Mouse (Mus musculus) hindbrain, postnatal 0 days (tissue): ENCODE results near the gene Trub1. TPM values are rescaled to one million over a fixed set of nuclear protein-coding genes. Genes with fewer than 3 reads are reported as not detected.

Experiments used
- ATAC-seq: fragments of 200-750 bp; cut with Nextera tagmentation; 2 replicates; pipeline ENCODE4 v1.8.0; 2017; ENCODE audit warnings: mild to moderate bottlenecking, moderate TSS enrichment, moderate library complexity
- DNase-seq: peaks from one replicate; pipeline ENCODE4 v3.0.0-alpha.2; 2015; ENCODE audit warnings: low spot score
- H3K27ac ChIP-seq: fragments of 300-500 bp; sonication (generic); 2 replicates; pipeline ENCODE4 v1.5.1; 2014; ENCODE audit warnings: mild to moderate bottlenecking
- H3K27me3 ChIP-seq: fragments of 300-500 bp; sonication (generic); 2 replicates; pipeline ENCODE4 v1.6.1; 2014; ENCODE audit warnings: low read length, mixed read lengths; ENCODE audit not compliant: insufficient read depth
- H3K36me3 ChIP-seq: fragments of 300-500 bp; sonication (generic); 2 replicates; pipeline ENCODE4 v1.6.1; 2014; ENCODE audit warnings: low read length, mixed read lengths; ENCODE audit not compliant: insufficient read depth
- H3K4me1 ChIP-seq: fragments of 300-500 bp; sonication (generic); 2 replicates; pipeline ENCODE4 v1.6.1; 2014; ENCODE audit warnings: antibody characterized with exemption, low read length, mixed read lengths; ENCODE audit not compliant: insufficient read depth
- H3K4me2 ChIP-seq: fragments of 300-500 bp; sonication (generic); 2 replicates; pipeline ENCODE4 v1.6.1; 2014; ENCODE audit warnings: low read depth, mild to moderate bottlenecking, low read length, moderate library complexity, mixed read lengths
- H3K4me3 ChIP-seq: fragments of 300-500 bp; sonication (generic); 2 replicates; pipeline ENCODE4 v1.5.1; 2014; ENCODE audit warnings: low read length
- H3K9ac ChIP-seq: fragments of 300-500 bp; sonication (generic); replicated peaks from 2 replicates; pipeline ENCODE4 v1.6.1; 2014; ENCODE audit warnings: mild to moderate bottlenecking, low read length, moderate library complexity, mixed read lengths
- H3K9me3 ChIP-seq: fragments of 300-500 bp; sonication (generic); 2 replicates; pipeline ENCODE4 v1.6.1; 2016; ENCODE audit warnings: low read length, mixed read lengths
- CTCF ChIP-seq: IDR thresholded peaks from 2 replicates; pipeline ENCODE4 v1.5.1; 2016; ENCODE audit warnings: antibody characterized with exemption, control low read depth, low read depth
- WGBS: fragments of 180-500 bp; shearing (Covaris S2); extraction: QIAGEN DNeasy Blood & Tissue Kit; methylation state at CpG from one replicate; pipeline ENCODE4 v1.1.7; 2014; 5-methylcytosine and 5-hydroxymethylcytosine counted together
- polyA plus RNA-seq: library from polyadenylated mRNA; unstranded; fragments of >200 nt; fragmentation: Nextera tagmentation; extraction: Ambion mirVana; gene quantifications from 2 replicates; pipeline ENCODE4 v1.2.1, GENCODE M21; 2015
- total RNA-seq: library from RNA; depleted of rRNA; stranded (reverse); fragments of >200 nt; gene quantifications from 2 replicates; pipeline ENCODE4 v1.2.3, GENCODE M21; 2014

The Trub1 gene
- total and polyA plus RNA-seq, 2 experiments from 2014 or later, result 12.7 to 14.0 TPM

DNA sequence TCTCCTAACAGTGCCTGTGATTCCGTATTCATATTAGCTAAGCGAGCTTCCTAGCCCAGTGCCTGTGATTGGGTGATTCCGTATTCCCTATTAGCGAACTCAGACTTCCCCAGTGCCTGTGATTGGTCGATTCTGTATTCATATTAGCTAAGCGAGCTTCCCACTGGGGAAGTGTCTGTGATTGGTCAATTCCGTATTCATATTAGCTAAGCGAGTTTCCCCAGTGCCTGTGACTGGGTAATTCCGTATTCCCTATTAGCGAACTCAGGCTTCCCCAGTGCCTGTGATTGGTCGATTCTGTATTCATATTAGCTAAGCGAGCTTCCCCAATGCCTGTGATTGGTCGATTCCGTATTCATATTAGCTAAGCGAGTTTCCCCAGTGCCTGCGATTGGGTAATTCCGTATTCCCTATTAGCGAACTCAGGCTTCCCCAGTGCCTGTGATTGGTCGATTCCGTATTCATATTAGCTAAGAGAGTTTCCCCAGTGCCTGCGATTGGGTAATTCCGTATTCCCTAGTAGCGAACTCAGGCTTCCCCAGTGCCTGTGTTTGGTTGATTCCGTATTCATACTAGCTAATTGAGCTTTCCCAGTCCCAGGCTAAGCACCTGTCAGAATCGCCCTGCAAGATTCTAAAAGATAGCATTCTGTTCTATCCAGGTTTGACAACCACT is 2.7 kb downstream of the Trub1 start:
- Histone ChIP-seq H3K4me2 (no peak overlapping the region), H3K9ac (no peak overlapping the region), H3K27ac (no peak overlapping the region), H3K4me1 (no peaks in the 10 kb centered on the region), H3K36me3 (no peaks in the 10 kb centered on the region), H3K27me3 (no peaks in the 10 kb centered on the region), H3K9me3 (no peaks in the 10 kb centered on the region), H3K4me3 (no peak overlapping the region)
- DNase-seq (no peak), ATAC-seq (no peak)
- 95% methylated on average over 25 of the region's 25 CpGs for WGBS
- TF ChIP-seq CTCF, result no peak

DNA sequence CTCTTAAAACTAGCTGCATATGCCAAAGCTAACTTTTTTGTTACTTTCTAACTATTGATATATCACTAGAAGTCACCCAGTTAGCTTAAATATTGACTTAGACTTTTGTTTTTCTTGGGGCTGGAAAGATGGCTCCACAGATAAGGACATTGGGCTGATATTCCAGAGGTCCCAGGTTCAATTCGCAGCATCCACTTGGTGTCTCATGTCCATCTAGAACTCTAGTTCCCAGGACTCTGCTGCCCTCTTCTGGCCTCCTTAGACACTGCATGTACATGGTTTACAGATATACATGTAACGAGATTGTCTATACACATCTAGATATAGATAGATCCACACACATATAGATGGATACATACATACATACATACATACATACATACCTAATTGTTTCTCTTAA is 4.4 kb downstream of the Trub1 start:
- Histone ChIP-seq H3K27me3 (no peaks in the 10 kb centered on the region), H3K4me3 (no peak overlapping the region), H3K36me3 (no peaks in the 10 kb centered on the region), H3K9ac (no peak overlapping the region), H3K4me1 (no peaks in the 10 kb centered on the region), H3K4me2 (no peak overlapping the region), H3K27ac (no peak overlapping the region), H3K9me3 (no peaks in the 10 kb centered on the region)
- ATAC-seq (no peak), DNase-seq (peak; percentile 47)
- WGBS, result 77% methylated on average over 2 of the region's 2 CpGs
- peak; percentile 65 for TF ChIP-seq CTCF

DNA sequence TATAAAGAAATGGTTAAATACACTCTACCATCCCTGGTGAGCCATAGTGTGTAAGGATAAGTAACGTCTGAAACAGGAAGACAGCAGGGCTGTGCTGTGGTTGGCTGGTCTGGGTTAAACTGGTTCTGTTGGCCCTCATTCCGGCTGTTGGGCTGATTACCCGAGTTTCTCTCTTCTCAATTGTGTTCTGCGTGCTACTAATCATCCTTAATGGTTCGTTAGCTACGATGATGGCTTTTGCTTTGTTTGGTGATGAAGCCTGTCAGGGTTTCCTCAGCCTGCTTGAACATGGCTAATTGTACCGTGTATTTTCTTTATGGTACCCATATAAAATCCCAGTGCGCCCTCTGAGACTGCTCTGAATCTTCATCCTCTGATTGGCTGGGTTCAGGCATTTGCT is 11.0 kb downstream of the Trub1 start:
- no peak for TF ChIP-seq CTCF
- no peaks in the 10 kb centered on the region for H3K4me1 ChIP-seq
- ATAC-seq, result no peak
- 51% methylated on average over 8 of the region's 8 CpGs for WGBS
- no peak overlapping the region for H3K4me2 ChIP-seq
- no peak overlapping the region for H3K4me3 ChIP-seq
- no peaks in the 10 kb centered on the region for H3K9me3 ChIP-seq
- DNase-seq, result no peak
- H3K36me3 ChIP-seq, result no peaks in the 10 kb centered on the region
- H3K9ac ChIP-seq, result no peak overlapping the region
- no peaks in the 10 kb centered on the region for H3K27me3 ChIP-seq
- H3K27ac ChIP-seq, result no peak overlapping the region

DNA sequence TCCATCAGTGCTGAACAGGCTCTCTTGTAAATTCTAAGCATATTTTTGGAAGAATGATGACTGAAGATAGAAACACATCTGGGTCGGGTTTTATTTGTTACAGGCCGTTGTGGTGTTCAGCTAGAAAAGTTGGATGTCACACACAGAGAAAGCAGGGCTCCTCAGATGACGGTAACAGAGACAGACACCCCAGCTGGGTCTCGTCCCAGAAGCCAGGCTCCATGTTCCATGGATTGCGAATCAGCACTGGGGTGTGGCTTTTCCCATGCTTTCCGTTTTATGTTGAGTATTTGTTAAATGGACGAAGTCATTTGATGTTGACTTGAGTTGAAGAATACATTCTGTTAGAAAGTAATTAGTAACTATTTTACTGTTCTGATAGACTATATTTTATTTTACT is 13.0 kb downstream of the Trub1 start:
- DNase-seq, result no peak
- no peaks in the 10 kb centered on the region for H3K27me3 ChIP-seq
- no peak overlapping the region for H3K9ac ChIP-seq
- 94% methylated on average over 7 of the region's 7 CpGs for WGBS
- TF ChIP-seq CTCF, result no peak
- H3K4me3 ChIP-seq, result no peak overlapping the region
- no peak overlapping the region for H3K27ac ChIP-seq
- H3K36me3 ChIP-seq, result no peaks in the 10 kb centered on the region
- ATAC-seq, result no peak
- H3K9me3 ChIP-seq, result no peaks in the 10 kb centered on the region
- no peak overlapping the region for H3K4me2 ChIP-seq
- no peaks in the 10 kb centered on the region for H3K4me1 ChIP-seq

DNA sequence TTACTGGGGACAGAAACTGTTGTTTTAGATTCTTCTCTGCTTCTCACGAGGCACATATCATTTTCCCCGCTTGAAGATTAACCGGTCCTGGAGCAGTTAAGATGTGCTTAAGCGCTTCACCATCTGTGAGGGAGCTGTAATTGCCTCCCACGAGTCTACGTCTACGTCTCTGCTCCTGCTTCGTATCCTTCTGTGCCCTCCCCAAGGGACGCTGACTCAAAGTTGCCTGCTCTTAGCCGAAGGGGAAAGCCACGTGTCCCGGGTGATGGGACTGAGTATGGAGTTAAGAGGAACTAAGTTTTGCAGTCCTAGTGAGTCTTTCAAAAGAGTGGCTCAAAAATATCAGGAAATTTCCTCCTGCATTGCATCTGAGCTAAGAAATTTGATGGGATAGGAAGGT is 18.3 kb downstream of the Trub1 start:
- no peak for TF ChIP-seq CTCF
- Histone ChIP-seq H3K9me3 (no peaks in the 10 kb centered on the region), H3K4me2 (no peak overlapping the region), H3K27ac (no peak overlapping the region), H3K9ac (no peak overlapping the region), H3K36me3 (no peaks in the 10 kb centered on the region), H3K4me3 (no peak overlapping the region), H3K4me1 (no peaks in the 10 kb centered on the region), H3K27me3 (no peaks in the 10 kb centered on the region)
- DNase-seq (no peak), ATAC-seq (no peak)
- WGBS, result 75% methylated on average over 12 of the region's 12 CpGs

DNA sequence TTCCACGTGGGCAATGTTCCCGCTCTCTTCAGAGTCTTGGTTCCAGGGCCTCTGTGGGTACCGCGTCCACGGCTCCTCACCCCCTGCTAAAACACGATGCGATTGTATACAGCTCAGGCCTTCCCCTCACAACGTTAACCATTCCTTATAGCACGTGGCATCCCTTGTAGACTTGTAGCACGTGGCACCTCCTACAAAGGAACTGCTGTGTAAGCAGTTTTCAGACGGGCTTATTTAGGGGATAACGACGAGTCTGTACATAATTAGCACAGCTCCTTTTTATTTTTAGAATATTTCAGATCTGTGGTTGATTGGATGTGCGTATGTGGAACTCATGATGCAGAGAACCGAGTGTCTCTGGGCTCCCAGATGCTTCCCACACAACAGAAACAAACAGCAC is 19.5 kb downstream of the Trub1 start:
- 76% methylated on average over 15 of the region's 15 CpGs for WGBS

DNA sequence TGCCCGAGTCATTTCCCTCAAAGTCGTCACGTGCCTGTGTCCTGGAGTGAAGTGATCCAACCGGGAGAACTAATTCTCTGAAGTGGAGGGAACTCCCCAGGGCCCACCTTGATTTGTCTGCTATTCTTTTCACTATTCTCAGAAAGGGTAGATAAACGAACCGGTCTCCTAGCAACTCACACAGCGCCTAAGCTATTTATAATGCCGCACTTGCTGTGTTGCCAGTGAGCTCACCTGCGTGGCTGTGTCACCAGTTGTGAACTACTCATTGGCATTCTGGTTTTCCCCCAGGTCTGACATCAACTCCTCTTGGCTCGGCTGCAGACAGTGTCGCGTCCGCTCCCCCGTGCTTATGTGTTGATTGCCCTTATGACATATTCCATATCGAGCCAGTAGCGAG is 20.6 kb downstream of the Trub1 start:
- Histone ChIP-seq H3K9me3 (no peaks in the 10 kb centered on the region), H3K9ac (no peak overlapping the region), H3K4me3 (no peak overlapping the region), H3K4me1 (no peaks in the 10 kb centered on the region), H3K36me3 (no peaks in the 10 kb centered on the region), H3K27me3 (no peaks in the 10 kb centered on the region), H3K27ac (no peak overlapping the region), H3K4me2 (no peak overlapping the region)
- peak; percentile 36 for DNase-seq
- no peak for TF ChIP-seq CTCF
- 51% methylated on average over 16 of the region's 16 CpGs for WGBS
- ATAC-seq, result peak; percentile 35; the same call in 1 of the 2 replicates

More for the DNA sequence above, 19.5 kb downstream of the Trub1 start:
- H3K4me1 ChIP-seq, result no peaks in the 10 kb centered on the region
- no peak overlapping the region for H3K4me2 ChIP-seq
- no peak for ATAC-seq
- H3K9me3 ChIP-seq, result no peaks in the 10 kb centered on the region
- TF ChIP-seq CTCF, result no peak
- H3K4me3 ChIP-seq, result no peak overlapping the region
- no peaks in the 10 kb centered on the region for H3K36me3 ChIP-seq
- H3K27me3 ChIP-seq, result no peaks in the 10 kb centered on the region
- DNase-seq, result no peak
- no peak overlapping the region for H3K9ac ChIP-seq
- H3K27ac ChIP-seq, result no peak overlapping the region
